Mouse (Mus musculus) cerebellum, adult 11 months (tissue): ENCODE data around the gene Fam81b.
A peak's percentile ranks its signal among the peaks of the same experiment; 100 is the strongest.

Experiments used
- DNase-seq: peaks from one replicate; pipeline ENCODE4 v3.0.0; 2022

Gene Fam81b

DNA sequence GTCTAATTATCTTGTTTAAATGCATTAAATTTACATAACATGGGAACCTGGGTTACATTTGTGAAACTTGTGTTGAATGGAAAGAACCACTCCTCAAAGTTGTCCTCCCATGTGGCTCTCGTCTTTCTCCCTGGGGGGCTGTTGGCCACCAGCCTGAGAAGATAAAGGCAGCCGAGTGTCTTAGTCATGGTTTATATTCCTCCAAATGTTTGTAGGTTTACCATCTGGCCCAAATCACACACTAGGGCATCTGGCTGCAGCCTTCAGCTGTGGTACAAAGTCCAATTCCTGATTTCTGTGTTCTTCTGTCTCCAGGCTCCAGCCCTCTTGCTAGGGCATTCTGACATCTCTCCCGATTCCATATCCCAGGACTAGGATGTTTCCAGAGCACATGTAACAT is 114.6 kb downstream of the Fam81b start:
- no peak for DNase-seq

DNA sequence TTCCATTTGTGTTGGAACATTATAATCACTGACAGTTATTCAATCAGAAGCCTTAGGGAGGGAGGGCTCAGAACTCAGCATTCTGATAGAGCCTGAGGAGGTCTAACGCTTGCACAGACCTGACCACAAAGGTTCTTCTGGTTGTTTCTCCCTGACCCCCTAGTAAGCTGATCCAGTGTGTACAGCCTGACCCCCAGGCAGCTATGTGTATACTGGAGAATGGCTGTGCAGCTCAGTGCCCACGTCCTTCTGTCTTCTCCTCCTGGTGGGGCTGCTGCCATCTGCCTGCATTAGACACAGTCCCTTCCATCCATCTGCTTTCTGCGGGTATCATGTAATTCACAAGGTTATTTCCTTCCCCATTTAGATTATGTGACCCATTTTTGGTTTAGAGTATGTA is 115.7 kb downstream of the Fam81b start:
- peak; percentile 65 for DNase-seq

DNA sequence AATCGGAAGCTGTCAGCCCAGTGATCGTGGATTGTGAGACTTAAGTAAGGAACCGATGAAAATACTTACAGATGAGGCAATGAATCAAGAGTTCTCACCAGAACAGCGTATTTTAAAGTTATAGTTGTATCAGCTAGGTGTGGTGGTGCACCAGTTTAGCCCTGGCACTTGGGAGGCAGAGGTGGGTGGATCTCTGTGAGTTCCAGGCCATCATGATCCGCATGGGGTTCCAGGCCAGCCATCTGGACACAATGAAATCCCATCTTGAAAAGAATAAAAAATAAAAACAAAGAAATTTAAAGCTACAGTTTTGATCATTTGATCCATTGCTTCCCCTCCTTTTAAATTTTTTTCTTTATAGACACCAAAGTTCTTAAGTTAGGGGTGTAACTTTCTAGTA is 117.2 kb downstream of the Fam81b start:
- peak; percentile 39 for DNase-seq

DNA sequence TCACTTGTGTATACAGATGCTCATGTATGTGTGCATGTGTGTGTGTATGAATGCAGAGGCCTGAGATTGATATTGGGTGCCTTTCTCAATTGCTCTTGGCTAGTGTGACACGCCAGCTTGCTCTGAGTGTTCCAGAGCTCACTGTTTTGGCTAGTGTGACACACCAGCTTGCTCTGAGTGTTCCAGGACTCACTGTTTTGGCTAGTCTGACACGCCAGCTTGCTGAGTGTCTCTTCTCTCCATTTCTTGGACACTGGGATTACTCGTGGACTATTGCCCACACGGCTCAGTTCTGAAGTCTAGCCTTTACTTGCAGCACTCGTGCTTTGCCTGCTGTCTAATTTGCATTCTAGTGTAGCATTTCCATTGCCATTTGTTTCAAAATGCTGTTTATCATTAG is 126.2 kb downstream of the Fam81b start:
- peak; percentile 34 for DNase-seq

DNA sequence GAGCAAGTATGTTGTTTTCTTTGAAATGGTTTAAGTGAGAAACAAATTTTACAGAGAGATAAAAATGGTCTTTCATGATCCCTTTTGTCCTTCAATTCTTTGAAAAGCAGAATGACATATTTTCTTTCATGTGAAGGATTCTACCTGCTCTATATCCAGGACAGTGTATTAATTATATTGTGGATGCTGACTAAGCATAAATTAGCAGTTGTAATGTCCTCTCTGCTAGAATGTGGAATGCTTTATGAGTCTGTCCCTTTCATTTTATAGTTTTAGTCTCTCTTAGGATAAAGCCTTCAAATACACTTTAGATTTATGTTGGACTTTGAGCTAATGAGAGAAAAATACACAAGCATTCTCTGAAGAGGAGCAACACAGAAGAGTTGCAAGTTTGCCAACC is 130.6 kb downstream of the Fam81b start:
- DNase-seq = no peak

DNA sequence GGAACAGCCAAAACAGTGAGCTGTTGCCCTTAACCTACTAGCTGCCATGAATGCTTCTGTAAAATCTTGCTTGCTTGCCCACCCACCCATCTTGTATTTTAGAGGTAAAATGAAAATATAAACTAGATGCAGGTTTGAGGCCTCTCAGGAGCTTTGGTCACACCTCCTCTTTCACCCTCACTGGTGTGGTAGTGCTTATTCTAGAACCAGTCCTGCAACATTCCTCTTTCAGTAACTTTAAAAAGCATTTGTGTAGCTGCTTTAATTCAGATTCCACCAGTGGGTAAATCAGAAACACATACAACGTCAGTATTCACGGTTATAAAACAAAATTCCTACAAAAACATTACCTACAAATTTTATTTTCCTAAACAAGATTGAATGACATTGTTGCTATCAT is 144.3 kb downstream of the Fam81b start:
- no peak for DNase-seq

DNA sequence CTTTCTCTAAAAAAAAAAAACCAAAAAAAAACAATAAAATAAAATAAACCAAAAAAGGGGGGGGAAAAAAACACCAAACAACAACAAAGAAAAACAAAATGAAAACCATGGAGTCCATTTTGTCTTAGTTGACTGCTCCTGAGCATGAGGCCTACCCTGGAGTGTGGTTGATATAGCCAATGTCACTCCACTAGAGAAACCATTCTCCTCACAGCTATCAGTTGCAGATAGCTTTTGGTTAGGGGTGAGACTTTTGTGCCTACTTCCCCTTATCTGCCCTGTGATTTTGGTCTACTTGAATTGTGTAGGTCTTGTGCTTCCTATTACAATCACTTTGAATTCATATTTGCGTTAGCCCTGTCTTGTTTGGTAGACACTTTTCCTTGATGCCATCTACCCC is 147.4 kb downstream of the Fam81b start:
- no peak for DNase-seq

DNA sequence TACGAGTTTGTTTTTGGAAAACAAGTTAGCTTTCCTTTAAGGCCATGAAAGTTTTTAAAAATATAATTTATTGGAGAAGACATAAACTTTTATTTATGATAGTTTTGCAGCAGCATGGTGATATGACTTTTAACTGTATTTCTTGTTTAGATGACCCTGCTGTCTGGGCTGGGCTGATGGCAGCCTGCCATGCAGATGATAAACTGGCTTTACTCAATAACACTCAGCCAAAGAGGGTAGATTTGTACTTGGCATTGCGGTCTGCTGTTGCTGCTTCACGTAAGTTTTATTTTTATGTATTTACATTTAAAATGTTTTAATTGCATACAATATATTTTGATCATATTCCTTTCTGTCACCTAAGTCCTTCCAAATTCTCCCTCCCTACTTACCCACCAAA is 147.8 kb downstream of the Fam81b start:
- no peak for DNase-seq
